10 mouse cellular contexts compared by ENCODE assay signal in the genomic region with DNA sequence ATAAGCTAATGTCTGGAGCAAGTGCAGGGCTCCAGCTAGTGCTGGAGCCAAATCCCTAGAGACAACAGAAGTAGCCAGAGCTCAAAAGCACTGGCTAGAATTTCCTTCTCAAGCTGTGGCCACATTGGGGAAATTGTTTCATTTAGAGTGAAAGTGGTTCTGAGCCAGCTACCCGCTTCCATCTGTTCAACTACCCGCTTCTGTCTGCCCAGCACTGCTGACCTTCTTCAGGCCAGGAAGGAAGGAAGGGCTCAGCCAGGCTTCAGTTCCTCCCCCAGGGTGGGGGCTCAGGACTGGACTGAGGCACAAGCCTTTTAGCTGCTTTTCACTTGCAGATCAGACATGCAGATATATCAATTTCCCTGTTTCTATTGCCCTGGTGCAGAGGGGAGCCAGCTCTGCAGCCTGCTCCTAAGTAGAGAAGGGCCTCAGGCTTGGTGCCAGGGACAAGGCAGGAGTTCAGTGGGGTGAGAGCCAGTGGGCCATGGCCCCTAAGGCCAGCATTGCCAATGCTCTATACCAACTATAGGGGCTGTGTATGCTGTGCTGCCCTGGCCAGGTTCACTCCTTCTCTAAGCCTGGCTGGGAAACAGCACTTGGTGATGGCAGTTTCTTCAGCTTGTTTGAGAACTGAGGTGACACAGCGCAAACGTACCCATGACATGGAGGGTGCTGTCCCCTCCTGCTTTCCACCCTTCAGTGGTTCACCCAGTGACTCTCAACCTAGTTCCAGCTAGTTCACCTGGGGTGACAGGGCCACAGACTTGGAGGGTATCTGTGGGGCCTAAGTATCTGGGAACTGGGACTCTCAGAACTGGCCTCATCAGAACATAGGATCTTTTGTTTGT. TPM values are rescaled to one million over a fixed set of nuclear protein-coding genes. Genes with fewer than 3 reads are reported as not detected.
DNase-seq lines count a peak whose midpoint lies in the region; TF ChIP-seq lines count a peak whose summit lies in the region.
"Had no signal": no experiment of that assay in that cellular context is flagged by ENCODE, and none has a peak within 500 bp of the region (broad histone marks: within the 10 kb centered on the region; RNA-seq: fewer than 3 reads in every experiment).

No protein-coding gene starts in this region.

- intact Hi-C loops in left cerebral cortex, postnatal 4 days (cut with DNase I): no loop called here
- intact Hi-C loops in left cerebral cortex, adult 2 months (cut with DNase I): no loop called here

- peak; percentile 18 for DNase-seq in gastrocnemius, adult 18-20 months (ENCODE audit: low spot score)
- DNase-seq in gastrocnemius, postnatal 10 days: no peak
- DNase-seq in left cerebral cortex, postnatal 4 days: peak; percentile 39
- DNase-seq in left cerebral cortex, adult 2 months (ENCODE audit: extremely low spot score in 1 of 2, low spot score in 2 of 2): no peak
- peak; percentile 64 for DNase-seq in adipocyte (ENCODE audit: low spot score)
- DNase-seq in heart, postnatal 4 days: peak; percentile 26
- no peak for DNase-seq in forebrain, embryonic 10.5 days (ENCODE audit: extremely low spot score, low spot score)
- no peak for DNase-seq in retina, postnatal 1 day

- H3K9me3 ChIP-seq in forebrain, embryonic 10.5 days: no peaks in the 10 kb centered on the region
- H3K9me3 ChIP-seq: hindbrain, embryonic 12.5 days; limb, embryonic 12.5 days had no signal

- no peaks in the 10 kb centered on the region for H3K4me1 ChIP-seq in forebrain, embryonic 10.5 days
- H3K4me1 ChIP-seq: hindbrain, embryonic 12.5 days had no signal

- no peaks in the 10 kb centered on the region for H3K27me3 ChIP-seq in forebrain, embryonic 10.5 days (ENCODE audit: poor library complexity, severe bottlenecking)
- H3K27me3 ChIP-seq: hindbrain, embryonic 12.5 days; limb, embryonic 12.5 days had no signal

- no peak for TF ChIP-seq CTCF in left cerebral cortex, adult 2 months (IDR thresholded peaks at IDR 0.05)

- no peaks in the 10 kb centered on the region for H3K36me3 ChIP-seq in forebrain, embryonic 10.5 days (replicated peaks)
- H3K36me3 ChIP-seq: hindbrain, embryonic 12.5 days; limb, embryonic 12.5 days had no signal

- WGBS in forebrain, embryonic 10.5 days: 85% methylated on average over 4 of the region's 4 CpGs

- H3K4me3 ChIP-seq in left cerebral cortex, adult 2 months: no peak overlapping the region
- no peak overlapping the region for H3K4me3 ChIP-seq in forebrain, embryonic 10.5 days
- H3K4me3 ChIP-seq: hindbrain, embryonic 12.5 days; limb, embryonic 12.5 days had no signal

- H3K27ac ChIP-seq in left cerebral cortex, adult 2 months: no peak overlapping the region; the same call in 1 of the 2 replicates
- no peak overlapping the region for H3K27ac ChIP-seq in forebrain, embryonic 10.5 days
- H3K27ac ChIP-seq: hindbrain, embryonic 12.5 days; limb, embryonic 12.5 days had no signal

RNA-seq across cellular contexts. Expression of a gene that starts 6.2 kb away (rescaled TPM):
- 1 to 10 TPM; 2.0 to 2.7 TPM for total RNA-seq in gastrocnemius, adult 18-20 months (2021)
- 1 to 10 TPM; 7.0 to 8.0 TPM for total RNA-seq in gastrocnemius, postnatal 10 days (2021)
- total RNA-seq in left cerebral cortex, postnatal 4 days (2021): 1 to 10 TPM; 5.8 to 6.1 TPM
- 1 to 10 TPM; 4.1 TPM for total RNA-seq in left cerebral cortex, adult 2 months (2021)
- total RNA-seq in heart, postnatal 4 days (2021): 10 to 100 TPM in 1 of 2 experiments, 1 to 10 TPM in 1; 8.8 to 10.4 TPM
- polyA plus RNA-seq in forebrain, embryonic 10.5 days (2016; fragmentation: Nextera tagmentation; extraction: Ambion mirVana): 9.0 and 9.8 TPM in 2 replicates

RNA-seq across cellular contexts. Expression of a gene that starts 24.7 kb away (rescaled TPM):
- 1 to 10 TPM in 1 of 2 experiments, under 1 TPM in 1; 0.57 to 1.1 TPM for total RNA-seq in gastrocnemius, adult 18-20 months (2021)
- total RNA-seq in gastrocnemius, postnatal 10 days (2021): under 1 TPM; 0.16 to 0.41 TPM
- total RNA-seq in left cerebral cortex, postnatal 4 days (2021): under 1 TPM in 1 of 2 experiments, not detected in 1; 0.12 TPM
- under 1 TPM in 1 of 2 experiments, not detected in 1; 0.09 TPM for total RNA-seq in left cerebral cortex, adult 2 months (2021)
- total RNA-seq in heart, postnatal 4 days (2021): under 1 TPM; 0.17 to 0.25 TPM
- polyA plus RNA-seq in forebrain, embryonic 10.5 days (2016; fragmentation: Nextera tagmentation; extraction: Ambion mirVana): 1.5 and 1.9 TPM in 2 replicates

Comparison
In these comparisons a context has a peak if more than half of its experiments do, and no peak if none do; other contexts are left out.
1. DNase-seq: peak in gastrocnemius, adult 18-20 months (single experiment), left cerebral cortex, postnatal 4 days (single experiment), adipocyte (single experiment) and heart, postnatal 4 days (single experiment); none in gastrocnemius, postnatal 10 days (single experiment), left cerebral cortex, adult 2 months (0 of 2), forebrain, embryonic 10.5 days (single experiment) and retina, postnatal 1 day (single experiment).